Mouse (Mus musculus): ENCODE results near the gene 9630041A04Rik.
A peak's percentile ranks its signal among the peaks of the same experiment; 100 is the strongest.

Gene 9630041A04Rik

GRCm38 (mm10) chr9:101861596-101862471 lies at the start of gene 9630041A04Rik:
Gene 9630041A04Rik (plus strand): TSS chr9:101861841.
- DNase-seq (ENCODE audit: low spot score in 2 of 2) = no peak

- no peak for DNase-seq (ENCODE audit: low spot score in 2 of 2)
Measured at GRCm38 (mm10) chr9:101823896-101824295, 37.7 kb upstream of the 9630041A04Rik start.

GRCm38 (mm10) chr9:101825626-101826025 lies 36.0 kb upstream of the 9630041A04Rik start:
- no peak for DNase-seq (ENCODE audit: low spot score in 2 of 2)

- no peak for DNase-seq (ENCODE audit: low spot score in 2 of 2)
Measured at GRCm38 (mm10) chr9:101833619-101834018, 28.0 kb upstream of the 9630041A04Rik start.

GRCm38 (mm10) chr9:101841101-101841500 lies 20.5 kb upstream of the 9630041A04Rik start:
- DNase-seq (ENCODE audit: low spot score in 2 of 2) = no peak

GRCm38 (mm10) chr9:101843893-101844292 lies 17.7 kb upstream of the 9630041A04Rik start:
- DNase-seq (ENCODE audit: low spot score in 2 of 2) = no peak

GRCm38 (mm10) chr9:101845691-101846090 lies 15.9 kb upstream of the 9630041A04Rik start:
- no peak for DNase-seq (ENCODE audit: low spot score in 2 of 2)

- peak; percentile 1 to 31 for DNase-seq (ENCODE audit: low spot score in 2 of 2)
Measured at GRCm38 (mm10) chr9:101862481-101863065, 932 bp downstream of the 9630041A04Rik start.

GRCm38 (mm10) chr9:101863130-101863529 lies 1.5 kb downstream of the 9630041A04Rik start:
- DNase-seq (ENCODE audit: low spot score in 2 of 2) = no peak

GRCm38 (mm10) chr9:101868593-101868992 lies 7.0 kb downstream of the 9630041A04Rik start:
- no peak for DNase-seq (ENCODE audit: low spot score in 2 of 2)

GRCm38 (mm10) chr9:101870034-101870433 lies 8.4 kb downstream of the 9630041A04Rik start:
- DNase-seq (ENCODE audit: low spot score in 2 of 2) = no peak

- DNase-seq (ENCODE audit: low spot score in 2 of 2) = no peak
Measured at GRCm38 (mm10) chr9:101875306-101875705, 13.7 kb downstream of the 9630041A04Rik start.

- no peak for DNase-seq (ENCODE audit: low spot score in 2 of 2)
Measured at GRCm38 (mm10) chr9:101877109-101877987, 15.7 kb downstream of the 9630041A04Rik start.

GRCm38 (mm10) chr9:101883295-101883694 lies 21.7 kb downstream of the 9630041A04Rik start:
- DNase-seq (ENCODE audit: low spot score in 2 of 2) = no peak

- DNase-seq (ENCODE audit: low spot score in 2 of 2) = no peak
Measured at GRCm38 (mm10) chr9:101897851-101898250, 36.2 kb downstream of the 9630041A04Rik start.

GRCm38 (mm10) chr9:101903406-101903805 lies 41.8 kb downstream of the 9630041A04Rik start:
- DNase-seq (ENCODE audit: low spot score in 2 of 2) = no peak

- DNase-seq (ENCODE audit: low spot score in 2 of 2) = no peak
Measured at GRCm38 (mm10) chr9:101907747-101908255, 46.2 kb downstream of the 9630041A04Rik start.

GRCm38 (mm10) chr9:101908849-101909248 lies 47.2 kb downstream of the 9630041A04Rik start:
- DNase-seq (ENCODE audit: low spot score in 2 of 2) = no peak

- DNase-seq (ENCODE audit: low spot score in 2 of 2) = no peak
Measured at GRCm38 (mm10) chr9:101909491-101909890, 47.9 kb downstream of the 9630041A04Rik start.

GRCm38 (mm10) chr9:101911176-101911866 lies 49.7 kb downstream of the 9630041A04Rik start:
- no peak for DNase-seq (ENCODE audit: low spot score in 2 of 2)

GRCm38 (mm10) chr9:101915082-101915481 lies 53.4 kb downstream of the 9630041A04Rik start:
- no peak for DNase-seq (ENCODE audit: low spot score in 2 of 2)
